Mouse (Mus musculus): ENCODE results near the gene Kif6. TPM values are rescaled to one million over a fixed set of nuclear protein-coding genes. Genes with fewer than 3 reads are reported as not detected.

Kif6 gene
- total RNA-seq, 1 experiment, result 0.36 TPM

GRCm38 (mm10) chr17:49866653-49867215 is 251.8 kb downstream of the Kif6 start:
- Histone ChIP-seq H3K36me3 (ENCODE audit: control insufficient read depth, insufficient read depth, low read length, poor library complexity, severe bottlenecking) (no peaks in the 10 kb centered on the region), H3K4me1 (ENCODE audit: control insufficient read depth in 2 of 2, insufficient read depth in 2 of 2, low read length in 2 of 2, poor library complexity in 1 of 2) (no peaks in the 10 kb centered on the region; a peak in 1 of 4 replicates), H3K27ac (ENCODE audit: insufficient read depth, low read depth, low read length, poor library complexity, severe bottlenecking) (no peak overlapping the region), H3K9me3 (ENCODE audit: control insufficient read depth, insufficient read depth, low read depth, low read length) (no peaks in the 10 kb centered on the region), H3K9ac (ENCODE audit: insufficient read depth, low read depth, low read length, poor library complexity, severe bottlenecking) (no peak overlapping the region), H3K4me3 (ENCODE audit: insufficient read depth in 1 of 2, low read depth in 1 of 2, low read length in 2 of 2, poor library complexity in 1 of 2, severe bottlenecking in 1 of 2) (no peak overlapping the region)
- TF ChIP-seq CHD2 (IDR thresholded peaks at IDR 0.05; ENCODE audit: low read depth, low read length) (no peak), HCFC1 (IDR thresholded peaks at IDR 0.05; ENCODE audit: borderline replicate concordance, insufficient read depth, low read length) (no peak), ZC3H11A (IDR thresholded peaks at IDR 0.05; ENCODE audit: borderline replicate concordance, low read depth, low read length) (no peak), MAFK (IDR thresholded peaks at IDR 0.05; ENCODE audit: insufficient read depth, low read depth, low read length) (no peak), ZNF384 (IDR thresholded peaks at IDR 0.05; ENCODE audit: low read depth, low read length) (no peak)
- no peak for DNase-seq (ENCODE audit: low read depth, low spot score)
- in situ Hi-C loops (cut with MboI; ENCODE audit: low sequenced_read_pairs in 2 of 2, unreplicated experiment in 2 of 2), result no loop called here

GRCm38 (mm10) chr17:49867321-49868137 is 252.6 kb downstream of the Kif6 start:
- no peak for TF ChIP-seq CHD2 (IDR thresholded peaks at IDR 0.05; ENCODE audit: low read depth, low read length)
- no peak for TF ChIP-seq ZNF384 (IDR thresholded peaks at IDR 0.05; ENCODE audit: low read depth, low read length)
- no peak for TF ChIP-seq HCFC1 (IDR thresholded peaks at IDR 0.05; ENCODE audit: borderline replicate concordance, insufficient read depth, low read length)
- TF ChIP-seq ZC3H11A (IDR thresholded peaks at IDR 0.05; ENCODE audit: borderline replicate concordance, low read depth, low read length), result no peak
- TF ChIP-seq MAFK (IDR thresholded peaks at IDR 0.05; ENCODE audit: insufficient read depth, low read depth, low read length), result no peak
- no peak overlapping the region; the same call in 1 of the 2 replicates for H3K9ac ChIP-seq (ENCODE audit: insufficient read depth, low read depth, low read length, poor library complexity, severe bottlenecking)
- no peaks in the 10 kb centered on the region for H3K36me3 ChIP-seq (ENCODE audit: control insufficient read depth, insufficient read depth, low read length, poor library complexity, severe bottlenecking)
- H3K27ac ChIP-seq (ENCODE audit: insufficient read depth, low read depth, low read length, poor library complexity, severe bottlenecking), result no peak overlapping the region
- no peaks in the 10 kb centered on the region for H3K9me3 ChIP-seq (ENCODE audit: control insufficient read depth, insufficient read depth, low read depth, low read length)
- no peak overlapping the region for H3K4me3 ChIP-seq (ENCODE audit: insufficient read depth in 1 of 2, low read depth in 1 of 2, low read length in 2 of 2, poor library complexity in 1 of 2, severe bottlenecking in 1 of 2)
- no peak for DNase-seq (ENCODE audit: low read depth, low spot score)
- H3K4me1 ChIP-seq (ENCODE audit: control insufficient read depth in 2 of 2, insufficient read depth in 2 of 2, low read length in 2 of 2, poor library complexity in 1 of 2), result no peaks in the 10 kb centered on the region; a peak in 1 of 4 replicates
- in situ Hi-C loops (cut with MboI; ENCODE audit: low sequenced_read_pairs in 2 of 2, unreplicated experiment in 2 of 2), result no loop called here

DNA sequence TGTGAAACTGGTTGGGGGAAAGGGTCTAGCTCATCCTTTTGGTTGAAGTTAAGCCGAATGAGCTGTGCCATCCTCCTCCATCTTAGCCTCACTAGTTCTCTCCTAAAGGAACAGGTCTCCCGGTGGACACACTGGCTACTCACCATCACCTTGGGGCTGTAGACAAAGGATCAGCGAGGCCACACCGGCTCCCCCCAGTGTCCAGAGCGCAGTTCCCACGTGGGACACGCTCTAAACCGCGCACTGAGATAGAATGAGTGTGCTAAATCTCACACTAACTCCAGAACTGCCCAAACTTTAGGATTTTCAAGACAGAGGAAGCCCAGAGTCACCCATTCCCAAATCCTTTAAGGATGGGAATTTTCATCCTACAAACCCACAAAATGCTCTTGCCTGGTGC is 254.3 kb downstream of the Kif6 start:
- Histone ChIP-seq H3K9me3 (ENCODE audit: control insufficient read depth, insufficient read depth, low read depth, low read length) (no peaks in the 10 kb centered on the region), H3K4me3 (ENCODE audit: insufficient read depth in 1 of 2, low read depth in 1 of 2, low read length in 2 of 2, poor library complexity in 1 of 2, severe bottlenecking in 1 of 2) (no peak overlapping the region), H3K4me1 (ENCODE audit: control insufficient read depth in 2 of 2, insufficient read depth in 2 of 2, low read length in 2 of 2, poor library complexity in 1 of 2) (no peaks in the 10 kb centered on the region; a peak in 1 of 4 replicates), H3K36me3 (ENCODE audit: control insufficient read depth, insufficient read depth, low read length, poor library complexity, severe bottlenecking) (no peaks in the 10 kb centered on the region), H3K27ac (ENCODE audit: insufficient read depth, low read depth, low read length, poor library complexity, severe bottlenecking) (no peak overlapping the region), H3K9ac (ENCODE audit: insufficient read depth, low read depth, low read length, poor library complexity, severe bottlenecking) (no peak overlapping the region)
- in situ Hi-C loops (cut with MboI; ENCODE audit: low sequenced_read_pairs in 2 of 2, unreplicated experiment in 2 of 2), result no loop called here
- TF ChIP-seq ZC3H11A (IDR thresholded peaks at IDR 0.05; ENCODE audit: borderline replicate concordance, low read depth, low read length) (no peak), MAFK (IDR thresholded peaks at IDR 0.05; ENCODE audit: insufficient read depth, low read depth, low read length) (no peak), ZNF384 (IDR thresholded peaks at IDR 0.05; ENCODE audit: low read depth, low read length) (no peak), CHD2 (IDR thresholded peaks at IDR 0.05; ENCODE audit: low read depth, low read length) (no peak), HCFC1 (IDR thresholded peaks at IDR 0.05; ENCODE audit: borderline replicate concordance, insufficient read depth, low read length) (no peak)
- DNase-seq (ENCODE audit: low read depth, low spot score), result no peak

DNA sequence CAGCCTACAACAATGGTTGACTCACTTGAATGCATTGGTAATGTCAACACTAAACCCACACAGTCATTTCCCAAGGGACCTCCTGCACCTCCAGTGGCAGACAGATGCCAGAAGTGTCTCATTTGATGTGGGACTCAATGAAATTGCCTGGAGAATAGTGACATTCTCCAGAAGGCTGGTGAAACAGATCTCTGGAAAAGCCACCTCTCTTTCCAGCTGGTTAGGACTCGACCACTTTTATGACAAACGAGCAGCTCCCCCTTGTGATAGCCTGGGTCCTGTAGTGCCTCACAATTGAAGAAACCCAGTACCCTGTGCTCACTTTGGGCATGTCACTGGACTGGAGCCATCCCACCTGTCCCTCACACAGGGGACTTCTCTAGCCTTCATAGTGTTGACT is 257.4 kb downstream of the Kif6 start:
- H3K36me3 ChIP-seq (ENCODE audit: control insufficient read depth, insufficient read depth, low read length, poor library complexity, severe bottlenecking), result no peaks in the 10 kb centered on the region
- no peaks in the 10 kb centered on the region for H3K9me3 ChIP-seq (ENCODE audit: control insufficient read depth, insufficient read depth, low read depth, low read length)
- DNase-seq (ENCODE audit: low read depth, low spot score), result no peak
- H3K4me3 ChIP-seq (ENCODE audit: insufficient read depth in 1 of 2, low read depth in 1 of 2, low read length in 2 of 2, poor library complexity in 1 of 2, severe bottlenecking in 1 of 2), result no peak overlapping the region
- no peak for TF ChIP-seq HCFC1 (IDR thresholded peaks at IDR 0.05; ENCODE audit: borderline replicate concordance, insufficient read depth, low read length)
- TF ChIP-seq ZC3H11A (IDR thresholded peaks at IDR 0.05; ENCODE audit: borderline replicate concordance, low read depth, low read length), result no peak
- TF ChIP-seq CHD2 (IDR thresholded peaks at IDR 0.05; ENCODE audit: low read depth, low read length), result no peak
- TF ChIP-seq ZNF384 (IDR thresholded peaks at IDR 0.05; ENCODE audit: low read depth, low read length), result no peak
- TF ChIP-seq MAFK (IDR thresholded peaks at IDR 0.05; ENCODE audit: insufficient read depth, low read depth, low read length), result no peak
- peaks cover 3 to 6% of the 10 kb centered on the region in 2 experiments; a peak in 3 of 4 replicates for H3K4me1 ChIP-seq (ENCODE audit: control insufficient read depth in 2 of 2, insufficient read depth in 2 of 2, low read length in 2 of 2, poor library complexity in 1 of 2)
- H3K9ac ChIP-seq (ENCODE audit: insufficient read depth, low read depth, low read length, poor library complexity, severe bottlenecking), result no peak overlapping the region
- in situ Hi-C loops (cut with MboI; ENCODE audit: low sequenced_read_pairs in 2 of 2, unreplicated experiment in 2 of 2), result no loop called here
- no peak overlapping the region for H3K27ac ChIP-seq (ENCODE audit: insufficient read depth, low read depth, low read length, poor library complexity, severe bottlenecking)

Data from ES-E14 (cell line).